Mouse (Mus musculus) lung, postnatal 10 days (tissue): ENCODE data around the gene Ankdd1b.

ENCODE experiments used
- DNase-seq: peaks from one replicate; pipeline ENCODE4 v3.0.0; 2021

Ankdd1b gene

GRCm38 (mm10) chr13:96470957-96471356, at the start of gene Ankdd1b:
TSS of gene Ankdd1b (minus strand) at chr13:96471198.
- no peak for DNase-seq

GRCm38 (mm10) chr13:96517335-96517734, 46.3 kb upstream of the Ankdd1b start:
- DNase-seq, result no peak

GRCm38 (mm10) chr13:96516249-96516648, 45.3 kb upstream of the Ankdd1b start:
- no peak for DNase-seq

GRCm38 (mm10) chr13:96514154-96514942, 43.4 kb upstream of the Ankdd1b start:
- DNase-seq, result no peak

- DNase-seq, result peak; percentile 16
Observed at GRCm38 (mm10) chr13:96511893-96512292, 40.9 kb upstream of the Ankdd1b start.

- no peak for DNase-seq
Observed at GRCm38 (mm10) chr13:96511262-96511661, 40.3 kb upstream of the Ankdd1b start.

- no peak for DNase-seq
Observed at GRCm38 (mm10) chr13:96510635-96511034, 39.6 kb upstream of the Ankdd1b start.

GRCm38 (mm10) chr13:96507541-96507940, 36.5 kb upstream of the Ankdd1b start:
- peak; percentile 32 for DNase-seq

- DNase-seq, result no peak
Observed at GRCm38 (mm10) chr13:96506313-96506712, 35.3 kb upstream of the Ankdd1b start.

GRCm38 (mm10) chr13:96505661-96506060, 34.7 kb upstream of the Ankdd1b start:
- DNase-seq, result peak; percentile 27

GRCm38 (mm10) chr13:96499891-96500290, 28.9 kb upstream of the Ankdd1b start:
- no peak for DNase-seq

GRCm38 (mm10) chr13:96496630-96497029, 25.6 kb upstream of the Ankdd1b start:
- DNase-seq, result no peak

GRCm38 (mm10) chr13:96490433-96490832, 19.4 kb upstream of the Ankdd1b start, which contains the start of gene Gm17622:
TSS of gene Gm17622 (plus strand) at chr13:96490733.
- DNase-seq, result no peak

- no peak for DNase-seq
Observed at GRCm38 (mm10) chr13:96487968-96488367, 17.0 kb upstream of the Ankdd1b start.

- no peak for DNase-seq
Observed at GRCm38 (mm10) chr13:96487230-96487629, 16.2 kb upstream of the Ankdd1b start.

GRCm38 (mm10) chr13:96478991-96479390, 8.0 kb upstream of the Ankdd1b start:
- DNase-seq, result no peak

GRCm38 (mm10) chr13:96477226-96477625, 6.2 kb upstream of the Ankdd1b start:
- DNase-seq, result no peak

GRCm38 (mm10) chr13:96470556-96470955, 442 bp downstream of the Ankdd1b start:
- DNase-seq, result no peak

- DNase-seq, result no peak
Observed at GRCm38 (mm10) chr13:96468678-96469077, 2.3 kb downstream of the Ankdd1b start.

- DNase-seq, result no peak
Observed at GRCm38 (mm10) chr13:96465315-96465714, 5.7 kb downstream of the Ankdd1b start.

GRCm38 (mm10) chr13:96462644-96463043, 8.4 kb downstream of the Ankdd1b start:
- no peak for DNase-seq

- no peak for DNase-seq
Observed at GRCm38 (mm10) chr13:96458606-96459005, 12.4 kb downstream of the Ankdd1b start.

- no peak for DNase-seq
Observed at GRCm38 (mm10) chr13:96458018-96458417, 13.0 kb downstream of the Ankdd1b start.

GRCm38 (mm10) chr13:96457566-96457965, 13.4 kb downstream of the Ankdd1b start:
- no peak for DNase-seq

GRCm38 (mm10) chr13:96454288-96454687, 16.7 kb downstream of the Ankdd1b start:
- peak; percentile 29 for DNase-seq
